Mouse (Mus musculus): ENCODE data around the gene Mrpl49.

Mrpl49 gene

DNA sequence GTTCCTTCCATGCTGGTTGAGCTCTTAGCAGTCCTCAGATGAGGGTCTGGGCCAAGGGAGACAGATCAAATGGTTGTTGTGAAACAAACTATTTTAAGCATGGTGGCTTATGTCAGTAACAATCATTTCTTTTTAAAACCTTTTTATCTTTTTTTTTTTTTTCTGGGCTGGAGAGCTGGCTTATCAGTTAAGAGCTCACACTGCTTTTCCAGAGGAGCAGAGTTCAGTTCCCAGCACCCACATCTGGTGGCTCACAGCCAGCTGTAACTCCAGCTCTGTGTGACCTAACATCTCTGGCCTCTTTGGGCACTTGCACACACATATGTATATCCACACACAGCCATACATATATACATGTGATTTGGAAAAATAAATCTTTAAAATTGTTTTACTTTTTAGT lies 19.9 kb downstream of the Mrpl49 start:
- DNase-seq (ENCODE audit: low spot score) = no peak

DNA sequence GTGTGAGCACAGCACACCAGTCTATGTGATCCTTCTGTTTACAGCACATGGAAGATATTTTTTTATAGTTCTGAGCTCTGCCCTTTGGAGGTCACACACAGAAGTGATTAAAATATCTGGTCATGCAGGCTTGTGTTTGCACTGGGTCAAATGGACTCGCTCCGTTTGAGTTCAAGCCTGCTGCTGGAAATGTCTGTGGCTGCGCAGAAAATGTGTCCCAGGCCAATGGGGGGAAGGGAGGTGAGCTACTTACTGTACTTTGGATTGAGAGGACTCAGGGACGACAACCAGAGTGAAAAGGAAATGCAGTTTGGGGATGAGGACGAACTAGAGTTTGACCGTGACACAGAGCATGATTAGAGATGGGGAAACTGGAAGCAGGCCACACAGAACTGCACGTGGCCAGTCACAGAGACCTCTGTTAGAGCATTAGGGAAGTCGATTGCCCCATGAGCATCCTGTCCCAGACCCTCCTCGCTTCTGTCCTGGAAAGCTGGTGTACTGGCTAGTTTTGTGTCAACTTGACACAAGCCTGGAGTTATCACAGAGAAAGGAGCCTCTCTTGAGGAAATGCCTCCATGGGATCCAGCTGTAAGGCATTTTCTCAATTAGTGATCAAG lies 21.5 kb downstream of the Mrpl49 start:
- DNase-seq (ENCODE audit: low spot score) = peak; percentile 63

GRCm38 (mm10) chr19:6030520-6031280 lies 26.9 kb downstream of the Mrpl49 start:
- peak; percentile 81 for DNase-seq (ENCODE audit: low spot score)

GRCm38 (mm10) chr19:6029426-6029825 lies 28.2 kb downstream of the Mrpl49 start:
- no peak for DNase-seq (ENCODE audit: low spot score)

DNA sequence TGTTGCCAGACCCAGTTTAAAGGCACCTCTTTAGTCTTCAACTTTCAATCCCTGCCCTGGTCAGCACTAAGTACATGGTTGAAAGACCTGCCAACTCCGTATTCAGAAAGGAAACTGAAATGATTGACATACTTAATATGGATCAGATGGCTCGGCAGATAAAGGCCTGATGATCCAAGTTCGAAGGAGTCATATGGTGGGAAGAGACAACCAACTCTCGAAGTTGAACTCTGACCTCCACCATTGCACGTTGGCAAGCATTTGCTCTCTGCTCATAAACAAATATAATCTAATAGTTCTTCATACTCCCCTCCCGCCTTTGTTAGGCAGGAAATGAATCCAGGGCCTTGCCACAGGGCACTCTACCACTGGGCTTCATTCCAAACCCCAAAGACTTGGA lies 28.6 kb downstream of the Mrpl49 start:
- DNase-seq (ENCODE audit: low spot score) = peak; percentile 79

- DNase-seq (ENCODE audit: low spot score) = no peak
Measured at GRCm38 (mm10) chr19:6023930-6024329, 33.7 kb downstream of the Mrpl49 start.

DNA sequence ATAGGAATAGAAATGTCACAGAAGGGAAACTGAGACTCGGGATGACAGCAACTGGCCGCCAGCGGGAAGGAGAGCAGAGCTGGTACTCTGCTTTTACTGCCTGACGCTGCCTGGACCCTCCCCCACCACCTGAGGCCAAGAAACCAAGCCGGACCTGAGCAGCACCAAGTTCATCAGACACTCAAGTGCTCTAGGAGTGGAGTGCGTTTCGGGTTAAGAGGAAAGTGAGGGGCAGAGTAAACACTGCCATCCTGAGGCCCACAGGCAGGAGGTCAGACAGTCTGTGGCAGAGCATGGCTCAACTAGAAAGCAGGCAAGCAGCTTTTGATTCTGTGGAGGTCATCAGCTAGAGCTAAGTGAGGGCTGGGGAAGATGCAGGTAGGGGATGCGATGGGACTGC lies 34.5 kb downstream of the Mrpl49 start:
- no peak for DNase-seq (ENCODE audit: low spot score)

DNA sequence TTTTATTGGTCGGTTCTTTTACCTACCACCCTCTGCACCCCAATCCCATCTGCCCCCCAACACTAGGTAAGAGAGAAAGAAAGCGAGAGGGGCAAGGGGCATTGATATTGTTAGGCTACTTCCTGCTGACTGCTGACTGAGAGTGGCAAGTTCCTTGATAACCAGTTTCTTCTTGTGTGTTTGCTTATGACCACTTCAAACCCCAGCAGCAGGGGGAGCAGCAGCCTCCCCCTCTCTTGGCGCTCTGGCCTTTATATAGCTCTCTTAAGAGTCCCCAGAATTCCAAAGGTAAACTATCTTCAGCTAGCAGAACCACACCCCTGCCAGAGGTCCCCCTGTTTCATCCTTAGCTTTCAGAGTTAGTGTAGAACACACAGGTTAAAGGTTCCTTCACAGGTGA lies 37.3 kb downstream of the Mrpl49 start:
- DNase-seq (ENCODE audit: low spot score) = no peak

DNA sequence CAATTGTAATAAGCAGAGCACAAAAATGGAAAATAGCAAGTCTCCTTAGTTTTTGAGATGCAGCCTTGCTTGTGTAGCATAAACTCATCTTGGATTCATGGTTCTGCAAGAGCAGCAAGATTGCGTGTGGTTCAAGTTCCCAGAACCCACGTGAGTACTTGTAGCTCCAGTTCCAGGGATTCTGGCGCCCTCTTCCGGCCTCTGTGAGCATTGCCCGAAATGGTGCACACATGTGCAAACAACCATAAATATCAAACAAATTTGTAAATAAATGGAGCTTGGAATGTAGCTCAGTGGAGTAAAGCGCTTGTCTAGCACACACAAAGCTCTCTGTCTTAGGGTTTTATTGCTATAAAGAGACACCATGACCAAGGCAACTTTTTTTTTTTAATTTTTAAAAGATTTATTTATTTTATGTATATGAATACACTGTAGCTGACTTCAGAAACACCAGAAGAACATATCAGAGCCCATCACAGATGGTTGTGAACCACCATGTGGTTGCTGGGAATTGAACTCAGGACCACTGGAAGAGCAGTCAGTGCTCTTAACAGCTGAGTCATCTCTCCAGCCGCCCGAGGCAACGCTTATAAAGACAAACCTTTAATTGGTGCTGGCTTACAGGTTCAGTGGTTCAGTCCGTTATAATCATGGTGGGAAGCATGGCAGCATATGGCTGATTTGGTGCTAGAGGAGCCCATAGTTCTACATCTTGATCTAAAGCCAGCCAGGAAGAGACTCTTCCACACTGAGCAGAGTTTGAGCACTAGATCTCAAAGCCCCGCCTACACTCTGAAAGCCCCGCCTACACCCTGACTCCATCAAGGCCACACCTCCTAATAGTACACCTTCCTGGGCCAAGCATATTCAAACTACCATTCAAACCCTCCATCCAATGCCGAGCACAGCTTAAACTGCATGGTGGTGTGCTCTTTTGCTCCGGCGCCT lies 39.2 kb downstream of the Mrpl49 start:
- DNase-seq (ENCODE audit: low spot score) = peak; percentile 94

GRCm38 (mm10) chr19:6016532-6016931 lies 41.1 kb downstream of the Mrpl49 start:
- DNase-seq (ENCODE audit: low spot score) = peak; percentile 57

DNA sequence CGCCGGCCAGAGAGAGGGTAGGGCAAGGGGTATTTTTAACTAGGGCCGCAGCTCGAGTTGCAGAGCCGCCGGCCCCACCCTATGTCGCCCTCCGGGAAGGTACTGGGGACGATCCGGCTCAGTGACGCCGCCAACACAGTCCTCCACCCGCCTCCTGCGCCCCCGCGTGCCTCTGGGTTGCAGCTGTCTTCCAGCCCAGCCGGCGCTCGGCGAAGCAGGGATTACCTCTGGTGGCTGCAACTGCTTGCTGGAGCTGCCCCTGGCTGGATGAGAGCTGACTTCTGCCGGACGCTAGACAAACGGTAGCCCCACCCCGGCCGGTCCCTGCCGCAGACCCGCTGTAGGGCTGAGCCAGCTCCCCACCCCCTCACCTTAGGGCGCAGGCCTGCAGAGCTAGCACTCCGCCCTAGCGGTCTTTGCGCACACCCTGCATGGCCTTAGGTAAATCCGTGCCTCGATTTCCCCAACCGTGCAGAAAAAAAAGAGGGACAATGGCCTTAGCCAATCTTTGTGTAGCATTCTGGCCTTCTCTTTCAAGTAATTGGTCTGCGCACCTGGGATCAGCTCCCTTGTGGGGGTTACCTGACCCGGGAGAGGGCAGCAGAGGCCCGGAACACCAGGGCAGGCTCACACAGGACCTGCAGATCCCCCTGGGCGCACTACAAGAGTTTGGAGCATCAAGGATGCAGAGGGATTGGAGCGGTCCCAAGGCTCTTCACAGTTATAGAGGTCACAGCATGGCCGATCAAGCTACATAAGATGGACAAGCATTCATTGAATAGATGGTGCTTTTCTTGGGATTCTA lies 41.9 kb downstream of the Mrpl49 start, which contains the start of gene Capn1:
Gene Capn1, minus strand, starts transcription at position 387 of the 805 bp plus-strand sequence.
- no peak for DNase-seq (ENCODE audit: low spot score)

DNA sequence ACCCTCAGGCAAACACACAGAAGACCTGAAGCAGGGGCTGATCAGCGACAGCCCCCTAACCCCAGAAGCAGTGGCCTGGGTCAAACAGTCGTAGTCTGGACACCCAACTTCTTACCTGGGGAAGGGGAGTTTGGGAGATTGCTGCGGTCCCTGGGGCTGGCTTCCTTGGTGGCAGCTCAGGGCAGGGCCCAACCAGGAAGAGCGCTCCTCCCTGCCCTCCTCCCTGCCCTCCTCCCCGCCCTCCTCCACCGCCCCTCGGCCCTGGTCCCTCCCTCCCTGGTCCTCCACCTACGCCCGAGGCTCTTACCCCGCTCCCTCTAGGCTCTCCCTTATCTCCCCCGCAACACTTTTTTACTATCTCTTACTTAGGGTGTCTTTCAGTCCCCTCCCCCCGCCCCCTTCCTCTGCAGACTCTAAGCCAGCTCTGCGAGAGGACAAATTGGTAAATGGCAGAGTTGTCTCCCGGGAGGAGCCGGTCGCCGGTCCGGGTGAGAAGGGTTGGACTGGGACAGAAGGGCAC lies 42.5 kb downstream of the Mrpl49 start:
- peak; percentile 78 for DNase-seq (ENCODE audit: low spot score)

DNA sequence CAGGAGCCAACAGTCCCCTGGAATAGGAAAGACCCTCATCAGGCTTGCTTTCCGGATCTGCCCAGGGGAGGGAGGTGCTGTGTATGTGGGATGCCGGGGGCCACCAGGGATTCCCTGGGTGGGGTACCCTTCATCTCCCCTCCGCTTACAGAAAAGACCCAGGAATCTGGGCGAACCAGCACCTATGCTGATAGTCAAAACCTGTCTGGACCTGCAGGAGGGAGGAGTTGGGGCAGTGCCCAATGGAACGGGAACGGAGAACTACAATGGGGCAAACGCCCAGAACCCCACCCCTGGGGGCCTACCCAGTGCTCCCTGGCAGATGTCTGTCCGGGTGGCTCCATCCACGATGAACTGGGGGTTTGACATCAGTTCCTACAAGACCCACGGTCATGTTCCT lies 43.9 kb downstream of the Mrpl49 start:
- DNase-seq (ENCODE audit: low spot score) = no peak

DNA sequence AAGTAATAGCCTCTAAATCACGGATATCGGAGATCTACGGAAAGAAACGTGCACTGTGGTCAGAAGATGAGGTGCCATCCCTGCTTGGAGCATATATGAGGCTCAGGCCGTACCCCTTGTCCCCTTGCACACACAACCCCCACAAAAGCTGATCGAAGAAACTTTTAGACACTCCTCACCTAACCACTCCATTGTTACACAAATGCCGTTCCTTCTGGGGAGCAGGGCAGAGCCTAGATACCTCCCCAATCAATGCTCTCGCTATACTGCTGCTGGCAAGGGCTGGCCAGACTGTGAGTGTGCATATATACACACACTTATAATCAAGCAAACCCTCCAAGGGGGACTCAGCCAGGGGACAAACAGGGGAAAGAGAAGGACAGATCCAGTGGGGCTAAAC lies 48.4 kb downstream of the Mrpl49 start:
- no peak for DNase-seq (ENCODE audit: low spot score)

DNA sequence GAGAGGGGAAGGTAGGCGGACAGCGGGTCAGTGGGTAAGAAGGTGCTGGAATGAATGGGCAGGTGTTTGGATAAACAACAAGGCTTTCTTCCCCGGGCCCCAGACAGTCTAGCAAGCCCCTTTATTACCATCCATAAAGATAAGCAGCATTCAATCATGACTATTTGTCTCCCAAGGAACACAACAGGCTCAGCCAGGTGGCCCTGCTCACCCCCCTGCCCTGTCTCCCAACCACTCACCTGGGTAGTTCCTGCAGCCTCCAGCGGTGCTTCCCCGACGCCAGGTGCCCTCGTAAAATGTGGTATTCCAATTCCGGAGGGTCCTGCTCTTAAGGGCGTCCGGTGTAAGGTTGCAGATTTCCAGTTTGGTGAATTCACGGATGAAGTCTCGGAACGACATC lies 50.6 kb downstream of the Mrpl49 start:
- DNase-seq (ENCODE audit: low spot score) = no peak

GRCm38 (mm10) chr19:6005541-6005940 lies 52.0 kb downstream of the Mrpl49 start:
- no peak for DNase-seq (ENCODE audit: low spot score)
